Mouse (Mus musculus) layer of hippocampus, adult 2 months (tissue): ENCODE results near the gene Spag9. TPM values are rescaled to one million over a fixed set of nuclear protein-coding genes. Genes with fewer than 3 reads are reported as not detected.

Experiments used
- DNase-seq, 2 experiments: peaks; one replicate each; pipeline ENCODE4 v3.0.0; 2022; ENCODE audit warnings: low spot score in 2 of 2
- H3K27ac ChIP-seq: fragments of 200-600 bp; 2 replicates; pipeline ENCODE4 v1.8.1; 2022
- H3K4me3 ChIP-seq: fragments of 200-600 bp; 2 replicates; pipeline ENCODE4 v1.8.1; 2022; ENCODE audit warnings: mild to moderate bottlenecking
- CTCF ChIP-seq: fragments of 200-600 bp; conservative IDR thresholded peaks from 2 replicates; pipeline ENCODE4 v1.8.1; 2022; ENCODE audit warnings: antibody characterized with exemption, mild to moderate bottlenecking, moderate library complexity
- total RNA-seq, 2 experiments: library from RNA; stranded (reverse); gene quantifications; 2 replicates each; pipeline ENCODE4 v1.2.3; 2021

Gene Spag9
- total RNA-seq, 2 experiments from 2014 or later: 213 to 217 TPM

GRCm38 (mm10) chr11:94161267-94161646 is 165.4 kb downstream of the Spag9 start:
- DNase-seq: no peak
- Histone ChIP-seq H3K4me3 (peak overlapping the region; percentile 39), H3K27ac (peak overlapping the region; percentile 89)
- TF ChIP-seq CTCF: no peak

- H3K27ac ChIP-seq: peak overlapping the region; percentile 89
- DNase-seq: no peak
- H3K4me3 ChIP-seq: no peak overlapping the region
- TF ChIP-seq CTCF: no peak
Observed at GRCm38 (mm10) chr11:94161867-94162581, 166.1 kb downstream of the Spag9 start.

- Histone ChIP-seq H3K4me3 (no peak overlapping the region), H3K27ac (no peak overlapping the region)
- no peak for DNase-seq
- no peak for TF ChIP-seq CTCF
Observed at GRCm38 (mm10) chr11:94163005-94163767, 167.3 kb downstream of the Spag9 start.

- Histone ChIP-seq H3K27ac (no peak overlapping the region), H3K4me3 (no peak overlapping the region)
- TF ChIP-seq CTCF: no peak
- DNase-seq: no peak
Observed at GRCm38 (mm10) chr11:94165745-94166144, 169.9 kb downstream of the Spag9 start.

- Histone ChIP-seq H3K4me3 (no peak overlapping the region), H3K27ac (no peak overlapping the region)
- DNase-seq: no peak
- TF ChIP-seq CTCF: no peak
Observed at GRCm38 (mm10) chr11:94168238-94168637, 172.3 kb downstream of the Spag9 start.

- no peak overlapping the region for H3K27ac ChIP-seq
- DNase-seq: no peak
- no peak for TF ChIP-seq CTCF
- no peak overlapping the region for H3K4me3 ChIP-seq
Observed at GRCm38 (mm10) chr11:94169596-94169995, 173.7 kb downstream of the Spag9 start.

GRCm38 (mm10) chr11:94171691-94172090 is 175.8 kb downstream of the Spag9 start:
- Histone ChIP-seq H3K27ac (no peak overlapping the region), H3K4me3 (no peak overlapping the region)
- DNase-seq: no peak
- no peak for TF ChIP-seq CTCF

GRCm38 (mm10) chr11:94172186-94172585 is 176.3 kb downstream of the Spag9 start:
- no peak for DNase-seq
- no peak overlapping the region for H3K27ac ChIP-seq
- no peak overlapping the region for H3K4me3 ChIP-seq
- TF ChIP-seq CTCF: no peak

- H3K4me3 ChIP-seq: no peak overlapping the region
- no peak for TF ChIP-seq CTCF
- H3K27ac ChIP-seq: no peak overlapping the region
- DNase-seq: no peak
Observed at GRCm38 (mm10) chr11:94173726-94174146, 177.8 kb downstream of the Spag9 start.

GRCm38 (mm10) chr11:94175288-94175687 is 179.4 kb downstream of the Spag9 start:
- TF ChIP-seq CTCF: no peak
- H3K4me3 ChIP-seq: no peak overlapping the region
- DNase-seq: no peak
- no peak overlapping the region for H3K27ac ChIP-seq

Other genes with a start within 250 kb of the Spag9 start
- gene Utp18, start 110.3 kb upstream of the Spag9 start, total RNA-seq: 10 to 100 TPM; 23.8 to 24.2 TPM
- 10 to 100 TPM; 35.4 to 42.8 TPM for gene Mbtd1, start 110.2 kb upstream of the Spag9 start, total RNA-seq
- gene Nme2, start 39.8 kb upstream of the Spag9 start, total RNA-seq: 100 to 1,000 TPM in 1 of 2 experiments, 10 to 100 TPM in 1; 80.1 to 110 TPM
- gene Gm20390, start 27.8 kb upstream of the Spag9 start, total RNA-seq: 100 to 1,000 TPM in 1 of 2 experiments, 10 to 100 TPM in 1; 96.8 to 111 TPM
- 10 to 100 TPM; 68.7 to 75.0 TPM for gene Nme1, start 27.6 kb upstream of the Spag9 start, total RNA-seq
- 10 to 100 TPM; 36.6 to 39.2 TPM for gene Tob1, start 215.4 kb downstream of the Spag9 start, total RNA-seq
- gene Wfikkn2, start 249.9 kb downstream of the Spag9 start, total RNA-seq: under 1 TPM; 0.49 to 0.72 TPM